Mouse (Mus musculus) cerebellum, adult 2 months (tissue): ENCODE results near the gene Mettl17.

Source experiments
- CTCF ChIP-seq: fragments of 200-500 bp; IDR thresholded peaks from 2 replicates; pipeline ENCODE4 v1.5.1; 2011; ENCODE audit warnings: low read depth, mild to moderate bottlenecking, control low read depth, low read length, moderate library complexity, borderline replicate concordance; ENCODE audit not compliant: insufficient read depth
- POLR2A ChIP-seq: fragments of 200-500 bp; IDR thresholded peaks from 2 replicates; pipeline ENCODE4 v1.6.1; 2011; ENCODE audit warnings: low read length, control low read depth, borderline replicate concordance; ENCODE audit not compliant: insufficient read depth

DNA sequence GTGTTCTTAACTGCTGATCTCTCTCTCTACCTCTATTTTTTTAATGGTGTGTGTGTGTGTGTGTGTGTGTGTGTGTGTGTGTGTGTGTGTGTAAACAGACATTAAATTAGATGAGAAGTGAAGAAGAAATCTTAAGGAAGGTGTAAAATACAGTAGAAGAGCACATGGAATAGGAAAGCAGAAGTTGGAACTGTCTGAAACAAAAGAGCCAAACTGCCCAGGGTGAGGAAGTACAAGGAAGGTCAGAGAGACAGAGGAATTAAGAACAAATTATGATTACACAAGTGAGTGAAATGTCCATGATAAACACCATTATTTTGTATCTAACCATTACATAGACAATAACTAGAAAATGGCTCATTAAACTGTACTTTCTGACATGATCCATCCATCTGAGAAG, 40.8 kb upstream of the Mettl17 start:
- TF ChIP-seq POLR2A (no peak), CTCF (no peak)
